Mouse (Mus musculus) liver, embryonic 16.5 days (tissue): ENCODE results near the gene Npas3. TPM values are rescaled to one million over a fixed set of nuclear protein-coding genes. Genes with fewer than 3 reads are reported as not detected.
A peak's percentile ranks its signal among the peaks of the same experiment; 100 is the strongest.

ENCODE experiments used
- ATAC-seq: fragments of 200-750 bp; cut with Nextera tagmentation; 2 replicates; pipeline ENCODE4 v1.8.0; 2017; ENCODE audit warnings: low read depth, mild to moderate bottlenecking, moderate number of reproducible peaks, moderate library complexity
- H3K27ac ChIP-seq: fragments of 300-500 bp; sonication (generic); 2 replicates; pipeline ENCODE4 v1.5.1; 2014; ENCODE audit warnings: mild to moderate bottlenecking, low read length
- H3K27me3 ChIP-seq: fragments of 300-500 bp; sonication (generic); 2 replicates; pipeline ENCODE4 v1.6.1; 2014; ENCODE audit warnings: low read depth, low read length, mixed read lengths; ENCODE audit not compliant: control insufficient read depth, insufficient read depth
- H3K36me3 ChIP-seq: fragments of 300-500 bp; sonication (generic); 2 replicates; pipeline ENCODE4 v1.6.1; 2014; ENCODE audit warnings: mild to moderate bottlenecking; ENCODE audit not compliant: control insufficient read depth, insufficient read depth
- H3K4me1 ChIP-seq: fragments of 300-500 bp; sonication (generic); 2 replicates; pipeline ENCODE4 v1.6.1; 2014; ENCODE audit warnings: low read depth, low read length, mixed read lengths; ENCODE audit not compliant: control insufficient read depth
- H3K4me2 ChIP-seq: fragments of 300-500 bp; sonication (generic); 2 replicates; pipeline ENCODE4 v1.6.1; 2014; ENCODE audit warnings: low read depth, low read length, mixed read lengths
- H3K4me3 ChIP-seq: fragments of 300-500 bp; sonication (generic); 2 replicates; pipeline ENCODE4 v1.5.1; 2014; ENCODE audit warnings: low read depth, mild to moderate bottlenecking, low read length
- H3K9ac ChIP-seq: fragments of 300-500 bp; sonication (generic); 2 replicates; pipeline ENCODE4 v1.6.1; 2014; ENCODE audit warnings: low read depth, low read length
- H3K9me3 ChIP-seq: fragments of 300-500 bp; sonication (generic); replicated peaks from 2 replicates; pipeline ENCODE4 v1.6.1; 2016; ENCODE audit warnings: low read length; ENCODE audit not compliant: control insufficient read depth
- WGBS: fragments of 180-500 bp; shearing (Covaris S2); extraction: QIAGEN DNeasy Blood & Tissue Kit; methylation state at CpG from one replicate; pipeline ENCODE4 v1.1.7; 2014; ENCODE audit not compliant: insufficient replicate concordance; 5-methylcytosine and 5-hydroxymethylcytosine counted together
- polyA plus RNA-seq: library from polyadenylated mRNA; unstranded; fragments of >200 nt; fragmentation: Nextera tagmentation; extraction: Ambion mirVana; gene quantifications from 2 replicates; pipeline ENCODE4 v1.2.1, GENCODE M21; 2015

Gene Npas3
- polyA plus RNA-seq, 1 experiment from 2014 or later = 0.12 TPM

GRCm38 (mm10) chr12:53789501-53789900 is 541.0 kb downstream of the Npas3 start:
- Histone ChIP-seq H3K4me1 (no peaks in the 10 kb centered on the region), H3K36me3 (no peaks in the 10 kb centered on the region), H3K9ac (no peak overlapping the region), H3K27me3 (no peaks in the 10 kb centered on the region), H3K4me2 (no peak overlapping the region), H3K27ac (no peak overlapping the region), H3K9me3 (no peaks in the 10 kb centered on the region), H3K4me3 (no peak overlapping the region)
- no peak for ATAC-seq
- 72% methylated on average over 10 of the region's 10 CpGs for WGBS

GRCm38 (mm10) chr12:53794718-53795400 is 546.4 kb downstream of the Npas3 start:
- Histone ChIP-seq H3K4me3 (no peak overlapping the region), H3K4me1 (no peaks in the 10 kb centered on the region), H3K27me3 (no peaks in the 10 kb centered on the region), H3K9ac (no peak overlapping the region), H3K27ac (0 out of 2 replicates have a peak overlapping the region, but pooled peaks have one; percentile 17), H3K4me2 (peak overlapping the region; percentile 35; the same call in 1 of the 2 replicates), H3K9me3 (no peaks in the 10 kb centered on the region), H3K36me3 (no peaks in the 10 kb centered on the region)
- 46% methylated on average over 6 of the region's 6 CpGs for WGBS
- peak; percentile 85 for ATAC-seq

- H3K4me3 ChIP-seq = no peak overlapping the region
- H3K27ac ChIP-seq = no peak overlapping the region
- H3K27me3 ChIP-seq = no peaks in the 10 kb centered on the region
- H3K9ac ChIP-seq = no peak overlapping the region
- H3K4me2 ChIP-seq = no peak overlapping the region
- H3K9me3 ChIP-seq = no peaks in the 10 kb centered on the region
- no peaks in the 10 kb centered on the region for H3K4me1 ChIP-seq
- no peak for ATAC-seq
- 71% methylated on average over 6 of the region's 6 CpGs for WGBS
- no peaks in the 10 kb centered on the region for H3K36me3 ChIP-seq
These were observed 553.4 kb downstream of the Npas3 start for GRCm38 (mm10) chr12:53801831-53802230.

- ATAC-seq = no peak
- Histone ChIP-seq H3K27me3 (no peaks in the 10 kb centered on the region), H3K4me1 (no peaks in the 10 kb centered on the region), H3K36me3 (no peaks in the 10 kb centered on the region), H3K27ac (no peak overlapping the region), H3K4me3 (no peak overlapping the region), H3K4me2 (no peak overlapping the region), H3K9ac (no peak overlapping the region), H3K9me3 (no peaks in the 10 kb centered on the region)
- 68% methylated on average over 7 of the region's 7 CpGs for WGBS
These were observed 553.9 kb downstream of the Npas3 start for GRCm38 (mm10) chr12:53802381-53802780.

- ATAC-seq = no peak
- Histone ChIP-seq H3K4me3 (no peak overlapping the region), H3K27ac (no peak overlapping the region), H3K4me1 (no peaks in the 10 kb centered on the region; the same call in 1 of the 2 replicates), H3K9ac (no peak overlapping the region), H3K9me3 (no peaks in the 10 kb centered on the region), H3K27me3 (no peaks in the 10 kb centered on the region), H3K4me2 (no peak overlapping the region), H3K36me3 (no peaks in the 10 kb centered on the region)
- WGBS = 60% methylated on average over 2 of the region's 2 CpGs
These were observed 561.6 kb downstream of the Npas3 start for GRCm38 (mm10) chr12:53810081-53810480.

GRCm38 (mm10) chr12:53814291-53814690 is 565.8 kb downstream of the Npas3 start:
- Histone ChIP-seq H3K4me3 (no peak overlapping the region), H3K9me3 (no peaks in the 10 kb centered on the region), H3K4me2 (no peak overlapping the region), H3K9ac (no peak overlapping the region), H3K27me3 (no peaks in the 10 kb centered on the region), H3K27ac (no peak overlapping the region), H3K4me1 (no peaks in the 10 kb centered on the region; the same call in 1 of the 2 replicates), H3K36me3 (no peaks in the 10 kb centered on the region)
- no peak for ATAC-seq
- 70% methylated on average over 7 of the region's 7 CpGs for WGBS

- 43% methylated on average over 4 of the region's 4 CpGs for WGBS
- no peak overlapping the region for H3K27ac ChIP-seq
- H3K4me2 ChIP-seq = no peak overlapping the region
- no peaks in the 10 kb centered on the region for H3K36me3 ChIP-seq
- peak; percentile 90 for ATAC-seq
- H3K27me3 ChIP-seq = no peaks in the 10 kb centered on the region
- no peak overlapping the region for H3K9ac ChIP-seq
- H3K9me3 ChIP-seq = no peaks in the 10 kb centered on the region
- no peak overlapping the region for H3K4me3 ChIP-seq
- peaks cover 5% of the 10 kb centered on the region; the same call in 1 of the 2 replicates for H3K4me1 ChIP-seq
These were observed 571.5 kb downstream of the Npas3 start for GRCm38 (mm10) chr12:53819982-53820381.

GRCm38 (mm10) chr12:53822881-53823280 is 574.4 kb downstream of the Npas3 start:
- no peak for ATAC-seq
- peaks cover 5% of the 10 kb centered on the region; the same call in 1 of the 2 replicates for H3K4me1 ChIP-seq
- no peaks in the 10 kb centered on the region for H3K9me3 ChIP-seq
- H3K27ac ChIP-seq = no peak overlapping the region
- no peak overlapping the region for H3K9ac ChIP-seq
- H3K4me2 ChIP-seq = no peak overlapping the region
- H3K4me3 ChIP-seq = no peak overlapping the region
- WGBS = 67% methylated on average over 4 of the region's 4 CpGs
- H3K27me3 ChIP-seq = no peaks in the 10 kb centered on the region
- H3K36me3 ChIP-seq = no peaks in the 10 kb centered on the region

- no peaks in the 10 kb centered on the region for H3K9me3 ChIP-seq
- H3K27me3 ChIP-seq = no peaks in the 10 kb centered on the region
- no peak for ATAC-seq
- no peak overlapping the region for H3K4me2 ChIP-seq
- H3K9ac ChIP-seq = no peak overlapping the region
- H3K4me1 ChIP-seq = no peaks in the 10 kb centered on the region; the same call in 1 of the 2 replicates
- no peaks in the 10 kb centered on the region for H3K36me3 ChIP-seq
- H3K27ac ChIP-seq = no peak overlapping the region
- H3K4me3 ChIP-seq = no peak overlapping the region
These were observed 576.8 kb downstream of the Npas3 start for GRCm38 (mm10) chr12:53825251-53825650.
